Mouse (Mus musculus) brown adipose tissue, adult 24 weeks (tissue): Measurements from ENCODE around the gene Trim71. TPM values are rescaled to one million over a fixed set of nuclear protein-coding genes. Genes with fewer than 3 reads are reported as not detected.

Experiments
- polyA plus RNA-seq: library from polyadenylated mRNA; stranded (reverse); fragments of >200 nt; gene quantifications from 2 replicates; pipeline ENCODE4 v1.2.4, GENCODE M21; 2012; ENCODE audit not compliant: missing spikeins, insufficient read depth, insufficient read length

Trim71 gene
- polyA plus RNA-seq, 1 experiment: not detected

Other genes starting within 250 kb of the Trim71 start
- not detected in 2 replicates for gene Bcl2a1c, start 234.2 kb downstream of the Trim71 start, polyA plus RNA-seq
- 53.4 and 60.5 TPM in 2 replicates for gene Crtap, start 173.7 kb downstream of the Trim71 start, polyA plus RNA-seq
- gene Glb1, start 163.3 kb downstream of the Trim71 start, polyA plus RNA-seq: 9.2 and 10.5 TPM in 2 replicates
- 1.1 and 1.5 TPM in 2 replicates for gene Tmppe, start 163.3 kb downstream of the Trim71 start, polyA plus RNA-seq
- gene Ccr4, start 59.5 kb downstream of the Trim71 start, polyA plus RNA-seq: not detected in 2 replicates
- not detected in 2 replicates for gene C130032M10Rik, start 48.7 kb downstream of the Trim71 start, polyA plus RNA-seq
- gene Cnot10, start 75.8 kb upstream of the Trim71 start, polyA plus RNA-seq: 11.6 and 13.2 TPM in 2 replicates
- gene Dync1li1, start 124.4 kb upstream of the Trim71 start, polyA plus RNA-seq: 20.7 and 22.8 TPM in 2 replicates
- 21.0 and 25.5 TPM in 2 replicates for gene Cmtm6, start 166.7 kb upstream of the Trim71 start, polyA plus RNA-seq
- 1.9 and 7.8 TPM in 2 replicates for gene Cmtm7, start 217.5 kb upstream of the Trim71 start, polyA plus RNA-seq